Mouse (Mus musculus): ENCODE data around the gene Olfr1128. TPM values are rescaled to one million over a fixed set of nuclear protein-coding genes. Genes with fewer than 3 reads are reported as not detected.
"Not testable (repeated sequence)": the region's sequence is repeated elsewhere in the genome, so short reads cannot be mapped to it uniquely, and the experiment has no call there.

The Olfr1128 gene
- not detected in 2 replicates for polyA plus RNA-seq (2012; rRNA removed)

DNA sequence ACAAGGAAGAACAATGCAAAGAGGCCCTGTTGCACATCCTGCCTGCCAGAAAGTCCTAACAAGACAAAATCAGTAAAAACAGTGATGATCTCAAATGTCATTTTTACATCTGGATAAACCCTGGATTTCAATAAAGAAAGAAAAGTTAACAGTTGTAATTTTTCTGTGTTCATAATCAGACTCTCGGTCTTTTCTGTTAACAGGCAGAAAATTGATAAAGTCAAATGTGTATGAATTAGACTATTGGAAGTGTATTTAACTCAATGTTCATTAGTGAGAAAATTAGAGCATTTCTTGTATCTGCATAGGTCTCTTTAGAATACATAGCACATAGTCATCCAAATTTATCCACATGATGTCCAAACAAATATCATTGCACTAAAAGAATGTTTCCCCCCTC is at the start of gene Olfr1128:
Gene Olfr1128, minus strand, starts transcription at position 101 of the 400 bp plus-strand sequence.
- no peaks in the 10 kb centered on the region for H3K4me1 ChIP-seq (ENCODE audit: control insufficient read depth, insufficient read depth, insufficient read length)
- TF ChIP-seq CTCF (IDR thresholded peaks at IDR 0.05; ENCODE audit: extremely low read depth, insufficient read depth, insufficient read length, insufficient replicate concordance) (no peak), POLR2A (IDR thresholded peaks at IDR 0.05; ENCODE audit: low read depth, low read length) (no peak)
- H3K27me3 ChIP-seq (ENCODE audit: control insufficient read depth, insufficient read depth, low read length), result no peaks in the 10 kb centered on the region
- H3K27ac ChIP-seq (ENCODE audit: insufficient read depth, low read length), result no peak within 1 kb of the TSS
- no peaks in the 10 kb centered on the region for H3K36me3 ChIP-seq (ENCODE audit: control insufficient read depth, insufficient read depth, low read length)
- 89% methylated on average over 1 of the region's 1 CpGs for WGBS
- no peak for DNase-seq (ENCODE audit: low read depth in 1 of 2, low spot score in 2 of 2)
- H3K4me3 ChIP-seq (ENCODE audit: extremely low read depth, insufficient read depth, insufficient read length), result no peak within 1 kb of the TSS

DNA sequence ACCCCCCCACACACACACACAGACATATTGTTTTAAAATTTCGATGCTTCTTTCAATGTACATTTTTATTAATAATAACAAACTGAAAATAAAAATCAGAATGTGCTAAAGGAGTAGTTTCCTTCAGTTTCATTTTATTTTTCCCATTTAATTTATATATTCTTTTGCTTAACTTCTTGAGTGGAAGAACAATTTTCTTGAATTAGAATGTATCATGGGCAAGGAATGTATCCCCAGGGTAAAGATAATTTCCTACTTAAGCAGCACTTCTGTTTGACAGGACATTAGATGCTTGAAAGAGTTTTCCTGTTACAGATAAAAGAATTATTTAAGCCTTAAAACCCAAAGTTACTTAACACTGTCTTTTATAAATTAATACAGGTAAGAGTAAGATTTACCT is 28.3 kb upstream of the Olfr1128 start, which contains the start of gene Olfr1129:
Gene Olfr1129, plus strand, starts transcription at position 301 of the 400 bp plus-strand sequence.
- not testable (repeated sequence) for H3K27me3 ChIP-seq (ENCODE audit: control insufficient read depth, insufficient read depth, low read length); DNase-seq (ENCODE audit: low read depth in 1 of 2, low spot score in 2 of 2); H3K4me1 ChIP-seq (ENCODE audit: control insufficient read depth, insufficient read depth, insufficient read length); H3K36me3 ChIP-seq (ENCODE audit: control insufficient read depth, insufficient read depth, low read length); H3K4me3 ChIP-seq (ENCODE audit: extremely low read depth, insufficient read depth, insufficient read length); H3K27ac ChIP-seq (ENCODE audit: insufficient read depth, low read length)
- 67% methylated on average over 1 of the region's 1 CpGs for WGBS

DNA sequence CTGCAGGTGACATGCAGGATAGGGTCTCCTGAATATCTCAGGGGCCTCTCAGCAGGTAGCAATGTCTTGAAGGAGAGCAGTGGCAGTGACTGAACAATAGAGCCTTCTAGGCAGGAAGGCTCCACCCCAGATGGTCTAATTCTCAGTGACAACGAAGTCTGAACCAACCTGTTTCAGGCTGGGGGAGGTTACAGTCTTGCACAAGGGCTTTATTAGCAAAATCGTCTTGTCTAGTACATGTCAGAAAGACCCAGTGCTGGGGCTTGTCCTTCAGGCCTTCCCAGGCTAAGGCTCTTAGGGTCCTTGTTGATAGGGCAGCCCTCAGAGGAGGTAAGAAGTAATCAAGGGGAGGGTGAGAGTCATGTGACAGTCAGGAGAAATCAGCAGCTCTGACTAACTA is 10.5 kb downstream of the Olfr1128 start:
- no peak for TF ChIP-seq CTCF (IDR thresholded peaks at IDR 0.05; ENCODE audit: extremely low read depth, insufficient read depth, insufficient read length, insufficient replicate concordance)
- no peak for TF ChIP-seq POLR2A (IDR thresholded peaks at IDR 0.05; ENCODE audit: low read depth, low read length)
- Histone ChIP-seq H3K36me3 (ENCODE audit: control insufficient read depth, insufficient read depth, low read length) (no peaks in the 10 kb centered on the region), H3K27ac (ENCODE audit: insufficient read depth, low read length) (no peak overlapping the region), H3K27me3 (ENCODE audit: control insufficient read depth, insufficient read depth, low read length) (no peaks in the 10 kb centered on the region), H3K4me3 (ENCODE audit: extremely low read depth, insufficient read depth, insufficient read length) (no peak overlapping the region), H3K4me1 (ENCODE audit: control insufficient read depth, insufficient read depth, insufficient read length) (no peaks in the 10 kb centered on the region)
- 72% methylated on average over 2 of the region's 2 CpGs for WGBS
- DNase-seq (ENCODE audit: low read depth in 1 of 2, low spot score in 2 of 2), result no peak

- H3K4me3 ChIP-seq (ENCODE audit: extremely low read depth, insufficient read depth, insufficient read length), result no peak within 1 kb of the TSS
- TF ChIP-seq POLR2A (IDR thresholded peaks at IDR 0.05; ENCODE audit: low read depth, low read length) (no peak), CTCF (IDR thresholded peaks at IDR 0.05; ENCODE audit: extremely low read depth, insufficient read depth, insufficient read length, insufficient replicate concordance) (no peak)
- H3K27me3 ChIP-seq (ENCODE audit: control insufficient read depth, insufficient read depth, low read length), result no peaks in the 10 kb centered on the region
- H3K36me3 ChIP-seq (ENCODE audit: control insufficient read depth, insufficient read depth, low read length), result no peaks in the 10 kb centered on the region
- H3K27ac ChIP-seq (ENCODE audit: insufficient read depth, low read length), result no peak within 1 kb of the TSS
- no peak for DNase-seq (ENCODE audit: low read depth in 1 of 2, low spot score in 2 of 2)
- H3K4me1 ChIP-seq (ENCODE audit: control insufficient read depth, insufficient read depth, insufficient read length), result no peaks in the 10 kb centered on the region
These were observed 13.8 kb downstream of the Olfr1128 start, which contains the start of gene Olfr153 for GRCm38 (mm10) chr2:87531496-87531895. TSS of gene Olfr153 (plus strand) at chr2:87531796.

GRCm38 (mm10) chr2:87525899-87526616 is 19.3 kb downstream of the Olfr1128 start:
- DNase-seq (ENCODE audit: low read depth in 1 of 2, low spot score in 2 of 2), result not testable (repeated sequence)

DNA sequence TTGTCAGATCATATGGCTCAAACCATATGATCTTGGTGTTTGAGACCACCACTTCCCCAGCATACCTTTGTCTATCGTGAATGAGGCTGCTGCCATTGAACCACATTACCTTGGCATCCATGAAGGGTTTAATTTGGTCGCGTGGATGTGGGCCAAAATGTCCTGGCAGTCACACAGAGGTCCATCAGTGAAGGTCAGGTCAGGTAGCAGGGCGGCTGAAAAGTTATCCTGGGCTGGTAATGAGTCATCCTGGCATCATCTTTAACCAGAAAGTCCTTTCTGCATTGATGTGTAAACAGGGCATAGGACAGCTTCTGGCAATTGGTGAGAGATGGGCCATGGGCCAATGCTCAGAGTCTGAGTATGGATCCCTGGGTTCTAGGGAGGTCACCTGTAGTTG is 24.7 kb downstream of the Olfr1128 start:
- 82% methylated on average over 4 of the region's 4 CpGs for WGBS
- Histone ChIP-seq H3K27ac (ENCODE audit: insufficient read depth, low read length) (no peak overlapping the region), H3K4me3 (ENCODE audit: extremely low read depth, insufficient read depth, insufficient read length) (no peak overlapping the region), H3K27me3 (ENCODE audit: control insufficient read depth, insufficient read depth, low read length) (no peaks in the 10 kb centered on the region), H3K36me3 (ENCODE audit: control insufficient read depth, insufficient read depth, low read length) (no peaks in the 10 kb centered on the region), H3K4me1 (ENCODE audit: control insufficient read depth, insufficient read depth, insufficient read length) (no peaks in the 10 kb centered on the region)
- no peak for DNase-seq (ENCODE audit: low read depth in 1 of 2, low spot score in 2 of 2)
- TF ChIP-seq CTCF (IDR thresholded peaks at IDR 0.05; ENCODE audit: extremely low read depth, insufficient read depth, insufficient read length, insufficient replicate concordance) (no peak), POLR2A (IDR thresholded peaks at IDR 0.05; ENCODE audit: low read depth, low read length) (no peak)

More at GRCm38 (mm10) chr2:87525899-87526616, 19.3 kb downstream of the Olfr1128 start:
- not testable (repeated sequence) for H3K27me3 ChIP-seq (ENCODE audit: control insufficient read depth, insufficient read depth, low read length); H3K36me3 ChIP-seq (ENCODE audit: control insufficient read depth, insufficient read depth, low read length); H3K4me3 ChIP-seq (ENCODE audit: extremely low read depth, insufficient read depth, insufficient read length); H3K27ac ChIP-seq (ENCODE audit: insufficient read depth, low read length); H3K4me1 ChIP-seq (ENCODE audit: control insufficient read depth, insufficient read depth, insufficient read length)
- WGBS, result 42% methylated on average over 39 of the region's 39 CpGs

- H3K4me1 ChIP-seq (ENCODE audit: control insufficient read depth, insufficient read depth, insufficient read length), result no peaks in the 10 kb centered on the region
- no peak for DNase-seq (ENCODE audit: low read depth in 1 of 2, low spot score in 2 of 2)
- no peaks in the 10 kb centered on the region for H3K27me3 ChIP-seq (ENCODE audit: control insufficient read depth, insufficient read depth, low read length)
- WGBS, result 86% methylated on average over 3 of the region's 3 CpGs
- H3K36me3 ChIP-seq (ENCODE audit: control insufficient read depth, insufficient read depth, low read length), result no peaks in the 10 kb centered on the region
- H3K4me3 ChIP-seq (ENCODE audit: extremely low read depth, insufficient read depth, insufficient read length), result no peak overlapping the region
- no peak overlapping the region for H3K27ac ChIP-seq (ENCODE audit: insufficient read depth, low read length)
- no peak for TF ChIP-seq CTCF (IDR thresholded peaks at IDR 0.05; ENCODE audit: extremely low read depth, insufficient read depth, insufficient read length, insufficient replicate concordance)
- no peak for TF ChIP-seq POLR2A (IDR thresholded peaks at IDR 0.05; ENCODE audit: low read depth, low read length)
These were observed 28.8 kb downstream of the Olfr1128 start for GRCm38 (mm10) chr2:87516581-87516980.

All from spleen, adult 2 months (tissue).